Mouse (Mus musculus): ENCODE measurements around the gene Agpat4.

Gene Agpat4

DNA sequence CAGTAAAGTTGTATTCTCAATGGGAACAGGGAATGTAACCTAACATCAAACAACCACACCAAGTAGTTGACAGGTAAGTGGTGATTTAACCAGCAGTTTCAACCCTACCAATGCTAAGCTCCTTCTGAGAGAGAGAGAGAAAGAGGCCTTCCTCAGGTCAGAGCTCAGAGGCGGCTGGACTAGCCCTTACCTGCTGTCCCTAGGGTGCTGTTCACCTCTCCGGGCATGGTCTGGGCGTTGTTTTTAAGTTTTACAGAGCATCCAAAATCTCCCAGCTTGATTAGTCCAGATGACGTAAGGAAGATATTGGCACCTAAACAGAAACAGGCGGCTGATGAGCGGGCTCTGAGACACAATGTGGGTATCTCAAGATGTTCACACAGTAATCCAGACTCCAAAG is 114.2 kb downstream of the Agpat4 start:
- DNase-seq: no peak

DNA sequence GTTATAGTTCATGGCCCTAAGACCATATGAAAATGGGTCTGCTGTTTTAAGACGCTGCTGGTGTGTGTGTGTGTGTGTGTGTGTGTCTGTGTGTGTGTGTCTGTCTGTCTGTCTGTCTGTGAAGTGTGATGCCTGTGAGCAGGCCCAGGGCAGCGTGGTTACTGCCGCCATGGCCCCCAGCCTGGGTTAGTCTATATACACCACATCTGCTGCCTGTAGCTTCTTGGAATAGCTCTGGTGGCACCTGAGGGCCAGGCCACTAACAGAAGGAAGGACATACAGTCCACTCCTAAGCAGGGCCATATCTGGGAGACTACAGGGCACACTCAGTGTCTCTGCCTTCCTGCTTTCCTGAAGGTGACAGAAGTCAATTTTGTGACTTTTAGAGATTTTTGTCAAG is 122.2 kb downstream of the Agpat4 start:
- DNase-seq: no peak

DNA sequence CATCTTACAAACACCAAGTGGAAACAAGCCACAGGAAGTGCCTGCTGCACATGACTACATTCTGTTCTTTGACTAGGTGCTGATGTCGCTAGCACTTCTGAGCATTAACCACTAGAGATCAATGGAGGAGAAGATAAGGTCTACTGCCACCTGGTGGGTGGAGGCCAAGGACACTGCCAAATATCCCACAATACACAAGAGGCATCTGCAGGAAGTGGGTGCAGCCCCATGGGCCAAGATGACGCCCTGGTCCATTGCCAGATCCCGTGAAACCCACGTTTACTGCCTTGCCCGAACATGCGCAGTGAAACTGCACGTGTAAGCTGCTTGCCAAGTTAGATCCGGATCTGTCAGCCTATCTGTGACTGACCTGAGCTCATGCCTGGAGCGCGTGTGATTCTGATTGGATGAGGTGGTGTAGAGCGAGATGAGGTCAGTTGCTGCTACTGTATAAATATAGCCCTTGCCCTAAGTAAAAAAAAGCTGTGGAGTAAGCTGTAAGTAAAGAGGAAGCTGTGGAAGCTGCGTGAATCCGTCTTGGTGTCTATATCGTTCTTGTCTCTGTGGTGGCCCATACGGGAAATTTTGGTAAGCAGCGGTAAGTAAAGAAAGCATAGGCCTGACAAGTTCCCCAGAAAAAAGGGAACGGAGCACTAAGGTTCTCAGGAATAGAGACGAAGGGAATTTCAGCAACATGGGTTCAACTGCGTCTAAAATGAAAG is 131.4 kb downstream of the Agpat4 start:
- peak; percentile 35 for DNase-seq

DNA sequence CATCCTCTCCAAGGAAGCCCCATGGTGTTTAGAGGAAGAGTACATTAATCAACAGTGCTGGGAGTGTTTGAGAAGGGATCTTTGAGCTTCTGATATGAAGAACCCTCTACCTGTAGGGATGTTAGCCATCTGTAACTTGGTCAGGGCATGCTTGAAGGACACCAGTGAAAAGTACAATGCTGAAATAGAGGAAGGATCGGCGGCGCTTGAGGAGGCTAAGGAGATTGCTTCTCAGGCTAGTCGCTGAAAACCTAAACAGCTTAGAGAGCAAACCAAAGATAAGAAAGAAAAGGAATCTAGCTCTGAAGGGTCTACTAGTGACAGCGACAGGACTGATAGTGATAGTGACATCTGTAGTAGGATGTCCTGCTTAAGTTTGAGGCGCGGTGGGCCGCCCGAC is 132.1 kb downstream of the Agpat4 start:
- DNase-seq: no peak

DNA sequence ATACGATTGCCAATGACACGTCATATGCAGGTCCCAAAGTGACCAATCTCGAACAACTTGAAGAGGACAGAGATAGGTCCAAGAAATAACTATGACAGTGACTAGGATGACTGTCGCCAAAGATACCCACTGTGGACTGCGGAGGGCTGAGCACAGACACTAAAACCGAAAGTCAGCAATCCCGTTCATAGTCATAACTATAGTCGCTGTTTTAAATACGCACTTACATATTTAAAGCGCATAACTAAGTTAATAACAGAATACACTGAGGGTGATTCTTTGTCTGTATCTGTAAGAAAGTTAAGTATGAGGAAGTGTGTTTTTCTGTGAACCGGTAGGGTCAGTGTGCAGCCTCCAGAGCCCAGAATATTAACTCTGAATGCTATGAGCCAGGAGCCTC is 137.6 kb downstream of the Agpat4 start:
- DNase-seq: no peak

GRCm38 (mm10) chr17:12258517-12258916 is 140.0 kb downstream of the Agpat4 start:
- no peak for DNase-seq

DNA sequence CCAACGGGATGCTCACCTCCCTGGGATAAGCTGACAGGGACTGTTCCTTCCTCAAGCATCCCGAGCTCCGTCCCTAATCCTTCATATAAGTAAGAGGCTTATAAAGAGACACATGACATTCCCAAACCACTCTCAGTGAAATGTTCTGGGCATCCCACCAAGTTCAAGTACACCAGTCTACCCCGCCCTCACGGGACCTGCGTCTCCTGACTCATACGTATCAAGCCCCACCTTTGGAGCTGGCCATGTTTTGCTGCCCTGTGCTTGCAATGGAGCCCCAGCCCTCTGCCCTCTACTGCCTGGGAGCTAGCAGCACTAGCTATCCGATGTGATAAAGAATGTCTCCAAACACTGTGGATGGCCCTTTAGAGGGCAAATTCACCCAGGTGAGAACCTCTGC is 141.5 kb downstream of the Agpat4 start:
- DNase-seq: no peak

GRCm38 (mm10) chr17:12261376-12261775 is 142.9 kb downstream of the Agpat4 start:
- DNase-seq: no peak

DNA sequence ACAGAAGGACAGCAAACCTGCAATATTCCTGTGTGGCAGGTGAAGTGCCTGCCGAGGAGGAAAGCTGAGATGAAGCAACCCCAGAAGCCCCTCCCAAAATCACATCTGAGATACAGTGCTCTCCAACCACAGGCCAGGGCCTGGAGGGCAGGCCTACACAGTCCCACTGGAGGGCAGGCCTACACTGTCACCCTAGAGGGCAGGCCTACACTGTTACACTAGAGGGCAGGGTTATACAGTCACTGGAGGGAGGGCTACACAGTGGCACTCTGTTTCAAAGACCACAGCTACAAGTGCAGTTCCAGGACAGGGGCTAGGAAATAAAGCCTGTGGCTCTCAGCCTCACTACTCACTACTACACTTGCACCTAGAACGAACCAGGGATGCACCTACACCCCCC is 143.4 kb downstream of the Agpat4 start:
- DNase-seq: peak; percentile 11

- DNase-seq: no peak
Measured at GRCm38 (mm10) chr17:12262851-12263250, 144.3 kb downstream of the Agpat4 start.

- DNase-seq: no peak
Measured at GRCm38 (mm10) chr17:12263787-12264186, 145.3 kb downstream of the Agpat4 start.

GRCm38 (mm10) chr17:12264293-12264692 is 145.8 kb downstream of the Agpat4 start:
- peak; percentile 83 for DNase-seq

GRCm38 (mm10) chr17:12265969-12266925 is 147.7 kb downstream of the Agpat4 start:
- peak; percentile 81 for DNase-seq

DNA sequence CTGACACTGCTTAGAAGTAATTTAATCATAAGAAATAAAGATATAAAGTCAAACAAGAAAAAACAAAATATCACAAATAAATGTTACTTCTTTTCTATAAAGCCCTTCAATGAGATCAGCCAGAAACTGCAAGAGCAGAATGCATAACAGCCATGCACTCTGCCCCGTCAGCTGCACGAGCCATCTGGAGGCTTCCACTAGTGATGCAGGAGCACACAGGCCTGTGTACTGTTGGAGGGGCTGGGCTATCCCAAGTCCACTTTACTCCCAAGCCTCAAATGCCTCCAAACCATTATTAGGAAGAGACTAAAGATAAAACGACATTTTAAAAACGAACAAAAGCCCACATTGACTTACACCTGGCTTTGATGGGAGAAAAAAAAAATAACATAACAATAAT is 149.6 kb downstream of the Agpat4 start:
- DNase-seq: no peak

DNA sequence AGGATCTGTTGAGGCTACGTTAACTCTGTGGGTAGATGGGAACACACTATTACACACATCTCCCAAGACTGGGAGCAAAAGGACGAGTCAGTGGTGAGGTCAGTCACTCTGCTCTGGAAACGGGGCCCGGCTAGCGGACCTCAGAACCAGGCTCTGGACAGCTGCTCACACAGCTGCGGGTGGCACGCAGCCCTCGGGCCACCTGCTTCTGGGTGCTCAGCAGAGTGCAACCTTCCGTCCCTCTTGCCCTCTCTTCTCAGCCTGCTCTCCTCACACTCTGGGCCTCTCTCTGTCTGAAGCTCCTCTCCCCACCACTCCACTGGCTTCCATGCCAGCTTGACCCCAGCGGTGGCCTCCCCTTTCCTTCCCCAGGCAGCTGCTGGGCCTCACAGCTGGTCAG is 150.0 kb downstream of the Agpat4 start:
- DNase-seq: peak; percentile 35

Measured in lung, postnatal 10 days (tissue).